Mouse (Mus musculus) heart, postnatal 0 days (tissue): Measurements from ENCODE around the gene Tcl1b1. TPM values are rescaled to one million over a fixed set of nuclear protein-coding genes. Genes with fewer than 3 reads are reported as not detected.
A peak's percentile ranks its signal among the peaks of the same experiment; 100 is the strongest.
"Not testable (repeated sequence)": the region's sequence is repeated elsewhere in the genome, so short reads cannot be mapped to it uniquely, and the experiment has no call there.

Experiments
- ATAC-seq: fragments of 200-750 bp; cut with Nextera tagmentation; 2 replicates; pipeline ENCODE4 v1.8.0; 2017; ENCODE audit warnings: low read depth, moderate number of reproducible peaks, moderate library complexity; ENCODE audit not compliant: insufficient read depth
- DNase-seq: peaks from one replicate; pipeline ENCODE4 v3.0.0-alpha.2; 2016; ENCODE audit warnings: low spot score
- H3K27ac ChIP-seq: fragments of 300-500 bp; sonication (generic); 2 replicates; pipeline ENCODE4 v1.5.1; 2014; ENCODE audit warnings: low read depth, mild to moderate bottlenecking
- H3K27me3 ChIP-seq: fragments of 300-500 bp; sonication (generic); 2 replicates; pipeline ENCODE4 v1.6.1; 2014; ENCODE audit warnings: low read length, mixed read lengths; ENCODE audit not compliant: control insufficient read depth, insufficient read depth
- H3K36me3 ChIP-seq: fragments of 300-500 bp; sonication (generic); replicated peaks from 2 replicates; pipeline ENCODE4 v1.6.1; 2014; ENCODE audit warnings: low read length, mixed read lengths; ENCODE audit not compliant: control insufficient read depth, insufficient read depth
- H3K4me1 ChIP-seq: fragments of 300-500 bp; sonication (generic); 2 replicates; pipeline ENCODE4 v1.6.1; 2014; ENCODE audit warnings: antibody characterized with exemption; ENCODE audit not compliant: control insufficient read depth, insufficient read depth
- H3K4me2 ChIP-seq: fragments of 300-500 bp; sonication (generic); 2 replicates; pipeline ENCODE4 v1.6.1; 2014; ENCODE audit warnings: low read depth, mild to moderate bottlenecking, low read length, moderate library complexity
- H3K4me3 ChIP-seq: fragments of 300-500 bp; sonication (generic); 2 replicates; pipeline ENCODE4 v1.5.1; 2014; ENCODE audit warnings: low read depth, low read length
- H3K9ac ChIP-seq: fragments of 300-500 bp; sonication (generic); replicated peaks from 2 replicates; pipeline ENCODE4 v1.6.1; 2014; ENCODE audit warnings: low read depth, low read length, mixed read lengths
- H3K9me3 ChIP-seq: fragments of 300-500 bp; sonication (generic); replicated peaks from 2 replicates; pipeline ENCODE4 v1.6.1; 2016; ENCODE audit warnings: low read length; ENCODE audit not compliant: control insufficient read depth
- CTCF ChIP-seq: IDR thresholded peaks from 2 replicates; pipeline ENCODE4 v1.5.1; 2016; ENCODE audit warnings: antibody characterized with exemption, control low read depth, low read depth
- EP300 ChIP-seq: IDR thresholded peaks from 2 replicates; pipeline ENCODE4 v1.6.1; 2016; ENCODE audit warnings: antibody characterized with exemption, low read depth
- WGBS: fragments of 180-500 bp; shearing (Covaris S2); extraction: QIAGEN DNeasy Blood & Tissue Kit; methylation state at CpG from one replicate; pipeline ENCODE4 v1.1.7; 2014; 5-methylcytosine and 5-hydroxymethylcytosine counted together
- polyA plus RNA-seq: library from polyadenylated mRNA; unstranded; fragments of >200 nt; fragmentation: Nextera tagmentation; extraction: Ambion mirVana; gene quantifications from 2 replicates; pipeline ENCODE4 v1.2.1, GENCODE M21; 2015
- total RNA-seq: library from RNA; depleted of rRNA; stranded (reverse); fragments of >200 nt; gene quantifications from 2 replicates; pipeline ENCODE4 v1.2.3, GENCODE M21; 2014; ENCODE audit warnings: low replicate concordance

Tcl1b1 gene
- total and polyA plus RNA-seq, 2 experiments from 2014 or later = not detected

DNA sequence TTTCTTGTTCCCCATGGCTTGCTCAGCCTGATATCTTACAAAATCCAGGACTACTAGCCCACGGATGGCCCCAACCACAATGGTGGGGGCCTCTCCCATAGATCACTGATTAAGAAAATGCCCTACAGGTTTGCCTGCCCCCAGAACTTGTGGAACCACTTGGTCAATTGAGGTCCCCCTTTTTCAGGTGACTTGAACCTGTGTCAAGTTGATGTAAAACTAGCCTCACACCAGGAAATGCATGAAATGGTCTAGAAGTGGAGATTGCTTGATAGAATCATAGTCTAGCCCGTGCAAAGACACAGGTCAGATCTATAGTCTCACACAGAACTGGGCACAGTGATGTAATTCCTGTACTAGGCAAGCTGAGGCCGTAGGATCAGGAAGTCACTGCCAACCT, 13.8 kb upstream of the Tcl1b1 start, which contains the start of gene Tcl1b2:
TSS of gene Tcl1b2 (plus strand) at position 301 of the 400 bp plus-strand sequence.
- ATAC-seq = no peak
- Histone ChIP-seq H3K4me1 (no peaks in the 10 kb centered on the region), H3K27ac (no peak within 1 kb of the TSS), H3K27me3 (no peaks in the 10 kb centered on the region), H3K4me2 (no peak within 1 kb of the TSS), H3K4me3 (no peak within 1 kb of the TSS), H3K9me3 (no peaks in the 10 kb centered on the region), H3K9ac (no peak within 1 kb of the TSS), H3K36me3 (no peaks in the 10 kb centered on the region)
- TF ChIP-seq EP300 (no peak), CTCF (no peak)
- WGBS = 68% methylated on average over 3 of the region's 3 CpGs
- DNase-seq = no peak

DNA sequence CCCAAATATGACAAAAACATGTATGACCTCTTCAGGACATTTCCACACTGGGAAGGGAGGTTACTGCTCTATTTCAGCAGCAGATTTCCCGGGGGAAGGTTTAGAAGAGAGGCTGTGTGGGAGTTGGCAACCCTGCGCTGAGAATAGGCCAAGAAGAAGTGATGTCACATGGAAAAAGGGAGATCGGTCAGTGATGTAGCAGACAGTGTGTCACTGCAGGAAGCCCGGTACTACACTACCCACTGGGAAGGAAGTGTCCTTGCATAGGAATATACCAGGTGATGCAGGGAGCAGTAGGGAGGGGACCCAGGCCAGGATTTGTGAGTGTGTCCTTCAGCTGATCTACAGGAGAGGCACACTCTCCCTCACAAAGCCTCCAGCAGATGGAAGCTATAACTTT, 4.2 kb upstream of the Tcl1b1 start:
- H3K36me3 ChIP-seq, DNase-seq, H3K4me1 ChIP-seq, H3K27me3 ChIP-seq, H3K4me3 ChIP-seq, H3K4me2 ChIP-seq, H3K27ac ChIP-seq, H3K9me3 ChIP-seq, H3K9ac ChIP-seq: not testable (repeated sequence)
- WGBS = 33% methylated on average over 4 of the region's 4 CpGs
- ATAC-seq = peak; percentile 30; the same call in 1 of the 2 replicates

DNA sequence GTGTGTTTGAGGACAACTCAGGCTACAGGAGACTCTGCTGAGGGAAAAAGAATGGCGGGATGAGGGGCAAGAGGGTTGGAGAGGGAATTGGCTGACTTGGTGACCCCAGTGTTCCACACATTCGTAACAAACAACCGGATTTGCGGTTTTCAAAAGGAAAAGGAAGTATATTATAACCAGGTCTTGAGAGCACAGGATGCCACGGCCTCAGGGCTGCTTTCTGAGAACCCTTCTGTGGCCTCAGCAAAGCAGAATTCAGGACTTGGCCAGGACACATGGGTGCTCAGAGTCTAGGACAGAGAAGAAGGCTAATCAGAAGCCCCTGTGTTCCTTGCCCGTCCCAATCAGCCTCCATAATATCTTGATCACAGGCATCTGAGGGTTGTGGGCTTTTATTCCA, 648 bp upstream of the Tcl1b1 start:
- Histone ChIP-seq H3K4me1 (no peaks in the 10 kb centered on the region), H3K27ac (no peak overlapping the region), H3K4me2 (no peak overlapping the region), H3K27me3 (no peaks in the 10 kb centered on the region), H3K9ac (no peak overlapping the region), H3K36me3 (no peaks in the 10 kb centered on the region), H3K9me3 (no peaks in the 10 kb centered on the region), H3K4me3 (no peak overlapping the region)
- ATAC-seq (no peak), DNase-seq (no peak)
- 62% methylated on average over 6 of the region's 6 CpGs for WGBS
- TF ChIP-seq CTCF (no peak), EP300 (no peak)

DNA sequence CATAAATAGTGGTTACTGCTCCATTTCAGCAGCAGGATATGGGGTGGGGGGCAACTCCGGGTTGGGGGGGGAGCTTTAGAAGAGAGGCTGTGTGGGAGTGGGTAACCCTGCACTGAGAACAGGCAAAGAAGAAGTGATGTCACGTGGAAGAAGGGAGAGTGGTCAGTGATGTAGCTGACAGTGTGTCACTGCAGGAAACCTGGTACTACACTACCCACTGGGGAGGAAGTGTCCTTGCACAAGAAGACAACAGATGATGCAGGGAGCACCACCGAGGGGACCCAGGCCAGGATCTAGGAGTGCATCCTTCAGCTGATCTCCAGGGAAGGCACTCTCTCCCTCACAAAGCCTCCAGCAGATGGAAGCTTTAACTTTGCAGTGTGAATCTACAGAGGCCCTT, 7.2 kb downstream of the Tcl1b1 start:
- H3K27ac ChIP-seq = no peak overlapping the region
- TF ChIP-seq CTCF (no peak), EP300 (no peak)
- DNase-seq (no peak), ATAC-seq (no peak)
- WGBS = 44% methylated on average over 3 of the region's 3 CpGs
- no peak overlapping the region for H3K9ac ChIP-seq
- H3K36me3 ChIP-seq = no peaks in the 10 kb centered on the region
- no peaks in the 10 kb centered on the region for H3K27me3 ChIP-seq
- no peak overlapping the region for H3K4me3 ChIP-seq
- H3K4me1 ChIP-seq = no peaks in the 10 kb centered on the region
- H3K4me2 ChIP-seq = no peak overlapping the region
- H3K9me3 ChIP-seq = no peaks in the 10 kb centered on the region

DNA sequence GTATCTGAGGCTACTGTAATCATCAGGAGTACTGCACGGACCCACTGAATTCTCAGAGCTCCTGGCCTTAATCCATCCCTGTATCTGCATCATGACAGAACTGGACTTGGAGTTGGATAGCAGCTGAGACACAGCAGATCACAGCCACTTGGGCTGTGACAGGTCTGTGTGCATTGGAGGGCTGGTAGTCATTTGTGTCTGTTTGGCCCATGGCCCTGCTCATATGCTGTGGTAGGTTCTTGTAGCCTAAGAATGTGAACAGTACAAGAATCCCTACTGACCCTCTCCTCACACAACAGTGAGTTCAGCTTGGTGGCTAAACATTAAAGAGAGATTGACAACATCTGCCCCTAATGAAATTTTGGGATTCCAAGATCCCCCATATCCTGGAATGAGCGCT, 13.9 kb downstream of the Tcl1b1 start:
- ATAC-seq = no peak
- Histone ChIP-seq H3K4me3 (no peak overlapping the region), H3K27ac (no peak overlapping the region), H3K4me2 (no peak overlapping the region), H3K4me1 (no peaks in the 10 kb centered on the region), H3K36me3 (no peaks in the 10 kb centered on the region), H3K9me3 (no peaks in the 10 kb centered on the region), H3K27me3 (no peaks in the 10 kb centered on the region), H3K9ac (no peak overlapping the region)
- 57% methylated on average over 2 of the region's 2 CpGs for WGBS
- TF ChIP-seq EP300 (no peak), CTCF (no peak)
- no peak for DNase-seq

DNA sequence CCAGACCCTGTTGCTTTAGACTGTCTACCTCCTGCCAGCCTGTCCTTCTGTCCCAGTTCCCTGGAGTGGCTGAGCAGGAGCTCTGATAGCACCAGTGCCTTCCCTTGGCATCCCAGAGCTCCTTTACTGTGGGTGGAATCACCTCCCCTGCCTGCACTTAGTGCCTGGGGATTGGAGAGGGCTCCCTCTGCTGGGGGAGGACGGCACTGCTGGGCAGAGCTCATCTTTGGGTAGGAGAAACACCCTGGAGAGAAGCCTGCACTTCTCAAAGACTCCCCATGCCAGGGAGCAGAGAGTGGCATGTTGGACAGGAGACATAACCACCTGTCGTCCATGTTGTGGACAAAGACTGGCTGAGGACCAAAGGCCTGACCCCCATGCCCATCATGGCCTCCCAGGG, 14.8 kb downstream of the Tcl1b1 start:
- not testable (repeated sequence) for H3K9me3 ChIP-seq, H3K27me3 ChIP-seq, H3K27ac ChIP-seq, H3K9ac ChIP-seq, DNase-seq, H3K4me2 ChIP-seq, H3K4me1 ChIP-seq, H3K4me3 ChIP-seq, H3K36me3 ChIP-seq, ATAC-seq
- 25% methylated on average over 2 of the region's 2 CpGs for WGBS

DNA sequence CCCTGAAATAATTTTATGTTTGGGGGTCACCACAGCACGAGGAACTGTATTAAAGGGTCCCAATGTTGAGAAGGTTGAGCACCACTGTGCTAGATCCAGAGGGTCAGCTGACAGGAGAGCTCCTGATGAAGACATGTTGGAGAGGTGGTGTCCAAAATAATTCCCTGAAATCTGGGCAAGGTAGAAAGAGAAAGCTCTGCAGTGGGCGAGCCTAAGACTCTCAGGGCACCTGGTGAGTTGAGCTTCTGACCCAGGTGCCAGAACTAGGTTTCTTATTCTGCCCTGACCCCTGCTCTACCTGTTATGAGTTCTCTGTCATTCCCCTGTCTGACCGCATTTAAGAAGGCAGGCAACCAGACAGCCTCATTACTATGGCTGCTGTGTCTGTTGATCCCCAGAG, 16.6 kb downstream of the Tcl1b1 start, which contains the start of gene Tcl1b5:
TSS of gene Tcl1b5 (plus strand) at position 301 of the 400 bp plus-strand sequence.
- H3K9me3 ChIP-seq, ATAC-seq, H3K9ac ChIP-seq, H3K4me1 ChIP-seq, H3K27me3 ChIP-seq, H3K27ac ChIP-seq, DNase-seq, H3K4me3 ChIP-seq, H3K36me3 ChIP-seq, H3K4me2 ChIP-seq: not testable (repeated sequence)
- 44% methylated on average over 3 of the region's 3 CpGs for WGBS

DNA sequence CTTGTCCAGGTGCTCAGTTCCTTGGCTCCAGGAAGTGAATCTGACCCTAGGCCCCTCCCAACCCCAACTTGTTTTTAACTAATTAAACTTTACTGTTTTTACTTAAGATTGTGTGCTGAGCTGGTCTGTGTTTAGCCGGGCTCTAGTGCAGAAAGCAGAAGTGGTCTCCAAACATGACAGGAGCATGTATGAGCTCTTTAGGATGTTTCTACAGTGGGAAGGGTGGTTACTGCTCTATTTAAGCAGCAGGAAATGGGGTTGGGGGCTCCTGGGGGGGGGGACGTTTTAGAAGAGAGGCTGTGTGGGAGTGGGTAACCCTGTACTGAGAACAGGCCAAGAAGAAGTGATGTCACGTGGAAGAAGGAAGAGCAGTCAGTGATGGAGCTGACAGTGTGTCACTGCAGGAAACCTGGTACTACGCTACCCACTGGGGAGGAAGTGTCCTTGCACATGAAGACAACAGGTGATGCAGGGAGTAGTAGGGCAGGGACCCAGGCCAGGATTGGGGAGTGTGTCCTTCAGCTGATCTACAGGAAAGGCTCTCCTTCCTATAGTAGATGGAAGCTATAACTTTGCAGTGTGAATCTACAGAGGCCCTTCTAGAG, 21.7 kb downstream of the Tcl1b1 start:
- not testable (repeated sequence) for H3K27ac ChIP-seq, ATAC-seq, DNase-seq, H3K4me1 ChIP-seq, H3K9ac ChIP-seq, H3K4me3 ChIP-seq, H3K9me3 ChIP-seq, H3K27me3 ChIP-seq, H3K36me3 ChIP-seq, H3K4me2 ChIP-seq
- 53% methylated on average over 4 of the region's 4 CpGs for WGBS
